Mouse (Mus musculus) MEL (cell line): ENCODE results near the gene Ndrg2. TPM values are rescaled to one million over a fixed set of nuclear protein-coding genes. Genes with fewer than 3 reads are reported as not detected.

Experiments used
- DNase-seq: peaks from one replicate; pipeline ENCODE4 v3.0.0; 2011; ENCODE audit warnings: low read depth, low spot score
- H3K27ac ChIP-seq: 2 replicates; pipeline ENCODE4 v1.5.1; 2012; ENCODE audit warnings: low read depth, mild to moderate bottlenecking, control low read depth, low read length, moderate library complexity; ENCODE audit not compliant: control insufficient read depth
- H3K27me3 ChIP-seq, 2 experiments: fragments of 150-350 bp in 1 of 2; sonication (generic) in 1 of 2; 2 replicates each; pipeline ENCODE4 v1.6.1; 2012; ENCODE audit warnings: low read length in 2 of 2, mild to moderate bottlenecking in 2 of 2, improper control_type of control experiment in 1 of 2, moderate library complexity in 1 of 2; ENCODE audit not compliant: insufficient read depth in 2 of 2, control insufficient read depth in 1 of 2
- H3K36me3 ChIP-seq, 2 experiments: 2 replicates each; pipeline ENCODE4 v1.6.1; 2012 to 2014; ENCODE audit warnings: low read length in 2 of 2, improper control_type of control experiment in 1 of 2, inconsistent platforms in 1 of 2, mild to moderate bottlenecking in 1 of 2; ENCODE audit not compliant: insufficient read depth in 2 of 2, control insufficient read depth in 1 of 2
- H3K4me1 ChIP-seq, 2 experiments: fragments of 150-350 bp in 1 of 2; sonication (generic) in 1 of 2; 2 replicates each; pipeline ENCODE4 v1.6.1; 2012; ENCODE audit warnings: low read length in 2 of 2, improper control_type of control experiment in 1 of 2, mild to moderate bottlenecking in 1 of 2; ENCODE audit not compliant: insufficient read depth in 2 of 2, control insufficient read depth in 1 of 2
- H3K4me3 ChIP-seq, 2 experiments: fragments of 150-350 bp in 1 of 2; sonication (generic) in 1 of 2; 2 replicates each; pipeline ENCODE4 v1.5.1; 2012; ENCODE audit warnings: low read depth in 2 of 2, low read length in 2 of 2, mild to moderate bottlenecking in 2 of 2, moderate library complexity in 2 of 2, control low read depth in 1 of 2, improper control_type of control experiment in 1 of 2; ENCODE audit not compliant: control insufficient read depth in 1 of 2, insufficient read depth in 1 of 2
- H3K79me2 ChIP-seq: 2 replicates; pipeline ENCODE4 v1.6.1; 2012; ENCODE audit warnings: mild to moderate bottlenecking, low read length, moderate library complexity; ENCODE audit not compliant: control insufficient read depth, poor library complexity, insufficient read depth
- H3K9ac ChIP-seq: 2 replicates; pipeline ENCODE4 v1.6.1; 2012; ENCODE audit warnings: low read depth, mild to moderate bottlenecking, control low read depth, low read length, moderate library complexity; ENCODE audit not compliant: control insufficient read depth, poor library complexity, severe bottlenecking
- H3K9me3 ChIP-seq: fragments of 150-350 bp; sonication (generic); replicated peaks from 2 replicates; pipeline ENCODE4 v1.6.1; 2012; ENCODE audit warnings: mild to moderate bottlenecking, low read length, improper control_type of control experiment, moderate library complexity; ENCODE audit not compliant: insufficient read depth
- BHLHE40 ChIP-seq: IDR thresholded peaks from 2 replicates; pipeline ENCODE4 v1.6.1; 2012; ENCODE audit warnings: low read depth, mild to moderate bottlenecking, inconsistent platforms, low read length, improper control_type of control experiment, borderline replicate concordance
- CHD1 ChIP-seq: IDR thresholded peaks from 2 replicates; pipeline ENCODE4 v1.6.1; 2012; ENCODE audit warnings: low read depth, mild to moderate bottlenecking, inconsistent platforms, low read length, improper control_type of control experiment
- CHD2 ChIP-seq: IDR thresholded peaks from 2 replicates; pipeline ENCODE4 v1.6.1; 2011; ENCODE audit warnings: low read length, improper control_type of control experiment
- CTCF ChIP-seq, 3 experiments: IDR thresholded peaks in 2 of 3; conservative IDR thresholded peaks in 1 of 3; 2 replicates each; pipeline ENCODE4 v1.5.1; 2011 to 2012; ENCODE audit warnings: low read length in 3 of 3, low read depth in 2 of 3, mild to moderate bottlenecking in 2 of 3, improper control_type of control experiment in 1 of 3, inconsistent platforms in 1 of 3, mixed read lengths in 1 of 3, moderate library complexity in 1 of 3; ENCODE audit not compliant: control insufficient read depth in 1 of 3, insufficient read depth in 1 of 3, poor library complexity in 1 of 3, severe bottlenecking in 1 of 3
- EP300 ChIP-seq, 2 experiments: IDR thresholded peaks; 2 replicates each; pipeline ENCODE4 v1.6.1; 2011; ENCODE audit warnings: improper control_type of control experiment in 2 of 2, low read length in 2 of 2, low read depth in 1 of 2, mild to moderate bottlenecking in 1 of 2
- GABPA ChIP-seq: IDR thresholded peaks from 2 replicates; pipeline ENCODE4 v1.6.1; 2012; ENCODE audit warnings: low read depth, mild to moderate bottlenecking, inconsistent platforms, low read length, improper control_type of control experiment, moderate library complexity
- GATA1 ChIP-seq: IDR thresholded peaks from 2 replicates; pipeline ENCODE4 v1.6.1; 2011; ENCODE audit warnings: low read depth, low read length, improper control_type of control experiment
- JUND ChIP-seq: IDR thresholded peaks from 2 replicates; pipeline ENCODE4 v1.6.1; 2011; ENCODE audit warnings: low read depth, mild to moderate bottlenecking, improper control_type of control experiment, low read length
- KAT2A ChIP-seq: conservative IDR thresholded peaks from 2 replicates; pipeline ENCODE4 v1.6.1; 2012; ENCODE audit warnings: low read depth, low read length, improper control_type of control experiment, inconsistent platforms
- MAFK ChIP-seq: IDR thresholded peaks from 2 replicates; pipeline ENCODE4 v1.6.1; 2011; ENCODE audit warnings: low read depth, mild to moderate bottlenecking, low read length, improper control_type of control experiment, borderline replicate concordance
- MAX ChIP-seq: IDR thresholded peaks from 2 replicates; pipeline ENCODE4 v1.6.1; 2011; ENCODE audit warnings: low read length, improper control_type of control experiment
- MEF2A ChIP-seq: IDR thresholded peaks from 2 replicates; pipeline ENCODE4 v1.6.1; 2014; ENCODE audit warnings: low read depth, mild to moderate bottlenecking, inconsistent platforms, low read length, improper control_type of control experiment; ENCODE audit not compliant: poor library complexity, insufficient replicate concordance, severe bottlenecking; ENCODE audit errors: extremely low read depth
- MYB ChIP-seq: IDR thresholded peaks from 2 replicates; pipeline ENCODE4 v1.6.1; 2011; ENCODE audit warnings: mild to moderate bottlenecking, low read depth, low read length, improper control_type of control experiment
- MYC ChIP-seq: IDR thresholded peaks from 2 replicates; pipeline ENCODE4 v1.6.1; 2011; ENCODE audit warnings: low read depth, mild to moderate bottlenecking, low read length, improper control_type of control experiment, moderate library complexity
- NELFE ChIP-seq: IDR thresholded peaks from 2 replicates; pipeline ENCODE4 v1.6.1; 2011; ENCODE audit warnings: low read depth, low read length, improper control_type of control experiment
- NRF1 ChIP-seq: IDR thresholded peaks from 2 replicates; pipeline ENCODE4 v1.6.1; 2014; ENCODE audit warnings: low read depth, mild to moderate bottlenecking, inconsistent platforms, low read length, improper control_type of control experiment, moderate library complexity; ENCODE audit not compliant: poor library complexity, insufficient read depth, severe bottlenecking
- POLR2AphosphoS2 ChIP-seq: IDR thresholded peaks from 2 replicates; pipeline ENCODE4 v1.6.1; 2011; ENCODE audit warnings: low read length, improper control_type of control experiment
- POLR2AphosphoS5 ChIP-seq: IDR thresholded peaks from 2 replicates; pipeline ENCODE4 v1.6.1; 2012; ENCODE audit warnings: low read depth, borderline replicate concordance, mild to moderate bottlenecking, inconsistent platforms, low read length, moderate library complexity, mixed read lengths
- RCOR1 ChIP-seq: IDR thresholded peaks from 2 replicates; pipeline ENCODE4 v1.6.1; 2012; ENCODE audit warnings: low read depth, mild to moderate bottlenecking, inconsistent platforms, low read length, improper control_type of control experiment
- SIN3A ChIP-seq: IDR thresholded peaks from 2 replicates; pipeline ENCODE4 v1.6.1; 2012; ENCODE audit warnings: low read length, improper control_type of control experiment, inconsistent platforms
- TAL1 ChIP-seq: IDR thresholded peaks from 2 replicates; pipeline ENCODE4 v1.6.1; 2012; ENCODE audit warnings: mild to moderate bottlenecking, inconsistent platforms, low read length, moderate library complexity, mixed read lengths
- TBP ChIP-seq: IDR thresholded peaks from 2 replicates; pipeline ENCODE4 v1.8.0; 2011; ENCODE audit warnings: low read depth, low read length, improper control_type of control experiment
- TCF12 ChIP-seq: IDR thresholded peaks from 2 replicates; pipeline ENCODE4 v1.6.1; 2014; ENCODE audit warnings: low read depth, mild to moderate bottlenecking, inconsistent platforms, low read length, improper control_type of control experiment, moderate library complexity
- USF1 ChIP-seq: IDR thresholded peaks from 2 replicates; pipeline ENCODE4 v1.6.1; 2014; ENCODE audit warnings: low read depth, mild to moderate bottlenecking, inconsistent platforms, low read length, improper control_type of control experiment, moderate library complexity
- USF2 ChIP-seq, 2 experiments: IDR thresholded peaks; 2 replicates each; pipeline ENCODE4 v1.6.1; 2011 to 2012; ENCODE audit warnings: improper control_type of control experiment in 2 of 2, low read length in 2 of 2, borderline replicate concordance in 1 of 2, inconsistent platforms in 1 of 2, low read depth in 1 of 2, mild to moderate bottlenecking in 1 of 2; ENCODE audit not compliant: insufficient read depth in 1 of 2
- ZKSCAN1 ChIP-seq: IDR thresholded peaks from 2 replicates; pipeline ENCODE4 v1.6.1; 2012; ENCODE audit warnings: low read depth, mild to moderate bottlenecking, inconsistent platforms, low read length, improper control_type of control experiment, moderate library complexity
- ZMIZ1 ChIP-seq: IDR thresholded peaks from 2 replicates; pipeline ENCODE4 v1.6.1; 2012; ENCODE audit warnings: low read depth, mild to moderate bottlenecking, inconsistent platforms, low read length, improper control_type of control experiment, moderate library complexity
- ZNF384 ChIP-seq: IDR thresholded peaks from 2 replicates; pipeline ENCODE4 v1.6.1; 2012; ENCODE audit warnings: low read depth, mild to moderate bottlenecking, inconsistent platforms, low read length, improper control_type of control experiment
- polyA plus RNA-seq, 2 experiments: library from polyadenylated mRNA; stranded (reverse) in 1 of 2; unstranded in 1 of 2; fragments of >175 nt in 1 of 2; fragments of >200 nt in 1 of 2; gene quantifications; 2 replicates each; pipeline versions ENCODE4 v1.2.1 to v1.2.4; 2012; ENCODE audit warnings: low replicate concordance in 2 of 2, low read depth in 1 of 2; ENCODE audit not compliant: insufficient read length in 2 of 2, insufficient read depth in 1 of 2, missing spikeins in 1 of 2
- total RNA-seq: library from RNA; depleted of rRNA; stranded (reverse); fragments of 300-350 nt; gene quantifications from 2 replicates; pipeline ENCODE4 v1.2.3, GENCODE M21; 2012

The Ndrg2 gene
- total and polyA plus RNA-seq, 3 experiments, result 11.2 to 48.6 TPM; not detected in 1

DNA sequence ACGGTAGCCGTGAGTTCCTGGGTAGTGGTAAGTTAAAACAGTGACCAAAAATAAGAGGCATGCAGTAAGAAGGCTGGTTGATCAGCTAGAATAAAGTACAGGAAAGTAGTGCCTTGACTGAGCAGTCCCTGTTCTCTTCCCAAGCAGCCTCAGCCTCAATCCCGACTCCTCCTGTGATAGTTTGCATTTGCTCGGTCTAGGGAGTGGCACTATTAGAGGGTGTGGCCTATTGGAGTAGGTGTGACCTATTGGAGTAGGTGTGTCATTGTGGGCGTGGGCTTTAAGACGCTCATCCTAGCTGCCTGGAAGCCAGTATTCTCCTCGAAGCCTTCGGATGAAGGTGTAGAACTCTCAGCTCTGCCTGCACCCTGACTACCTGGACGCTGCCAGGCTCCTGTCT is 25.0 kb upstream of the Ndrg2 start:
- H3K4me3 ChIP-seq, result no peak overlapping the region
- H3K4me1 ChIP-seq, result no peaks in the 10 kb centered on the region
- TF ChIP-seq POLR2AphosphoS2, result no peak
- TF ChIP-seq JUND, result no peak
- no peak for TF ChIP-seq CTCF (IDR thresholded peaks at IDR 0.05 in 2 of 3, conservative IDR thresholded peaks at IDR 0.05 in 1 of 3; ENCODE audit: control insufficient read depth in 1 of 3, insufficient read depth in 1 of 3, low read depth in 2 of 3, low read length in 3 of 3, poor library complexity in 1 of 3, severe bottlenecking in 1 of 3)
- no peak for TF ChIP-seq EP300 (IDR thresholded peaks at IDR 0.05; ENCODE audit: low read depth in 1 of 2, low read length in 2 of 2)
- TF ChIP-seq TCF12, result no peak
- TF ChIP-seq GABPA, result no peak
- no peak for TF ChIP-seq MEF2A
- TF ChIP-seq MAFK, result no peak
- TF ChIP-seq NELFE, result no peak
- TF ChIP-seq MAX, result no peak
- no peak for TF ChIP-seq TBP
- TF ChIP-seq ZKSCAN1, result no peak
- TF ChIP-seq CHD1, result no peak
- TF ChIP-seq NRF1, result no peak
- no peak for TF ChIP-seq RCOR1
- H3K9me3 ChIP-seq, result no peaks in the 10 kb centered on the region
- no peaks in the 10 kb centered on the region for H3K79me2 ChIP-seq
- no peaks in the 10 kb centered on the region; a peak in 2 of 4 replicates for H3K27me3 ChIP-seq
- H3K27ac ChIP-seq, result no peak overlapping the region
- H3K36me3 ChIP-seq, result no peaks in the 10 kb centered on the region
- DNase-seq, result no peak
- H3K9ac ChIP-seq, result no peak overlapping the region

DNA sequence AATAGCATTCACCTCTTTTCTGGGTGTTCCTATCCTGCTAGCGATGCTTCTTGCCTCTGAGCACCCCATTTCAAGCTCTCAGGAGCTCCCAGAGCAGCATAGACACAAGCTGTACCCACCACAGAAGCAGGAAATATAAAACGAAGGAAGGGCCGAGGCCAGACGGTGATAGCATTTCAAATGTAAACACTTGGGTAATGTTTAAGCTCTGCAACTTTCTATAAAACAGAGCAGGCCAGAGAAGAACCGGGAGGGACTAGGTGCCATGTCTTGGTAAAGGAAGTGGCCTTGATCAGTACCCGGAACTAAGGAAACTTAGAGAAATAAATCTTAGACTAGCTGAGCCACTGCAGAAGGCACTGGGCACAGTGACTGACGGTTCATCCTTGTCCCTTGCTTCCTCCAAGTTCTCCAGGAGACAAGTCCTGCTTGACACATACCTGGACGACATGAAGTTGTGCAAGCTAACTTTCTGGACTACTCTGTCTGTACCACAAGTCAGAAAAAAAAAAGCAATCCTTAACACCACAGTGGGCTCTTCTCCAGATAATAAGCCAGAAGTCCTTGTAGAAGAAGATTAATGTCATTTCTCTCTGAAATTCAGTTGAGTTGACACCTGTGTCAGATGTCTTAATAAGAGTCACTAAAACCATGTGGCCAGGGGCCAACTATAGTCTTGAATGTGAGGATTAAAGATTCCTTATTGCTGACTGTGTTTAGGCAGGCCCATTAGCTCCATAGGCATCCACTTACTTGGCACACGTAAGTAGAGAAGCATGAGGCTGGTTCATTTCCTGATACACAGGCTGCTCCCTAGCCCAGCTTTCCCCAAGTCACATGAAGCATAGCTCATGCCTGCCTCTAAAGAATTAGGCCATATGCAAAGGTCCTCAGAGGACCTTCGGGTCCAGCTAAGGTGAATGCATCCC is 18.4 kb upstream of the Ndrg2 start:
- TF ChIP-seq ZMIZ1, result no peak
- no peak for TF ChIP-seq GABPA
- no peak for TF ChIP-seq USF1
- TF ChIP-seq USF2 (IDR thresholded peaks at IDR 0.05; ENCODE audit: borderline replicate concordance in 1 of 2, insufficient read depth in 1 of 2, low read depth in 1 of 2, low read length in 2 of 2), result no peak
- no peak for TF ChIP-seq BHLHE40
- TF ChIP-seq POLR2AphosphoS5, result no peak
- no peak for TF ChIP-seq CHD1
- no peak for TF ChIP-seq TAL1
- TF ChIP-seq TCF12, result no peak
- TF ChIP-seq ZNF384, result no peak
- no peak for TF ChIP-seq POLR2AphosphoS2
- TF ChIP-seq MYB, result no peak
- TF ChIP-seq SIN3A, result no peak
- no peak for TF ChIP-seq MYC
- TF ChIP-seq KAT2A, result no peak
- no peak for TF ChIP-seq GATA1
- no peak for TF ChIP-seq CHD2
- H3K27me3 ChIP-seq, result no peaks in the 10 kb centered on the region; a peak in 1 of 4 replicates
- no peaks in the 10 kb centered on the region for H3K4me1 ChIP-seq
- H3K36me3 ChIP-seq, result no peaks in the 10 kb centered on the region
- no peak overlapping the region for H3K27ac ChIP-seq
- no peak for DNase-seq
- H3K4me3 ChIP-seq, result no peak overlapping the region
- H3K79me2 ChIP-seq, result no peaks in the 10 kb centered on the region
- no peak overlapping the region for H3K9ac ChIP-seq
- H3K9me3 ChIP-seq, result no peaks in the 10 kb centered on the region
